Comparison of ENCODE assay signal across 10 mouse cellular contexts in genomic region chr7:132733521-132733920, GRCm38 (mm10).
DNase-seq lines count a peak whose midpoint lies in the region; ATAC-seq and TF ChIP-seq lines count a peak whose summit lies in the region.
"Had no signal": no experiment of that assay in that cellular context is flagged by ENCODE, and none has a peak within 500 bp of the region (broad histone marks: within the 10 kb centered on the region; RNA-seq: fewer than 3 reads in every experiment).

No protein-coding gene starts in this region.

- WGBS in heart, adult 2 months, result 64% methylated on average over 6 of the region's 6 CpGs
- 17% methylated on average over 6 of the region's 6 CpGs for WGBS in forebrain, postnatal 0 days
- 51% methylated on average over 6 of the region's 6 CpGs for WGBS in midbrain, embryonic 13.5 days

- no peak for TF ChIP-seq POLR2A in heart, adult 2 months (IDR thresholded peaks at IDR 0.05; ENCODE audit: insufficient read depth, low read depth, low read length)

- TF ChIP-seq CTCF in heart, adult 2 months (IDR thresholded peaks at IDR 0.05), result no peak
- TF ChIP-seq CTCF in forebrain, postnatal 0 days (IDR thresholded peaks at IDR 0.05; ENCODE audit: low read depth), result no peak

- H3K27me3 ChIP-seq in heart, adult 2 months (ENCODE audit: control insufficient read depth, insufficient read depth, low read length), result no peaks in the 10 kb centered on the region
- no peaks in the 10 kb centered on the region for H3K27me3 ChIP-seq in forebrain, postnatal 0 days (ENCODE audit: insufficient read depth, low read length)
- H3K27me3 ChIP-seq in midbrain, embryonic 13.5 days, result no peaks in the 10 kb centered on the region
- H3K27me3 ChIP-seq: liver, embryonic 15.5 days had no signal

- H3K9me3 ChIP-seq in forebrain, postnatal 0 days (ENCODE audit: low read length), result no peaks in the 10 kb centered on the region
- no peaks in the 10 kb centered on the region for H3K9me3 ChIP-seq in midbrain, embryonic 13.5 days
- H3K9me3 ChIP-seq: heart, embryonic 10.5 days; liver, embryonic 15.5 days had no signal

- ATAC-seq in forebrain, postnatal 0 days, result no peak
- ATAC-seq in midbrain, embryonic 13.5 days, result no peak

- H3K4me1 ChIP-seq in heart, adult 2 months (ENCODE audit: control insufficient read depth, insufficient read depth, low read length), result peaks cover 37% of the 10 kb centered on the region
- peaks cover 22% of the 10 kb centered on the region; the same call in 1 of the 2 replicates for H3K4me1 ChIP-seq in forebrain, postnatal 0 days (ENCODE audit: insufficient read depth)
- peaks cover 57% of the 10 kb centered on the region for H3K4me1 ChIP-seq in midbrain, embryonic 13.5 days (replicated peaks)

- peaks cover 2% of the 10 kb centered on the region; the same call in 1 of the 2 replicates for H3K36me3 ChIP-seq in heart, adult 2 months (ENCODE audit: control insufficient read depth, insufficient read depth, low read length)
- no peaks in the 10 kb centered on the region for H3K36me3 ChIP-seq in forebrain, postnatal 0 days (ENCODE audit: insufficient read depth)
- H3K36me3 ChIP-seq in midbrain, embryonic 13.5 days, result 0 out of 2 replicates have a peak, but pooled peaks cover 2% of the 10 kb centered on the region

- no peak for DNase-seq in heart, adult 2 months
- no peak for DNase-seq in heart, adult 11 months
- peak; percentile 81 for DNase-seq in adrenal gland, postnatal 14 days
- no peak for DNase-seq in forebrain, postnatal 0 days
- no peak for DNase-seq in spleen, postnatal 10 days (ENCODE audit: low spot score in 2 of 2)
- no peak for DNase-seq in cerebellum, adult 9-10 months
- no peak for DNase-seq in right cerebral cortex, postnatal 4 days

- H3K4me3 ChIP-seq in heart, adult 2 months, result no peak overlapping the region
- no peak overlapping the region for H3K4me3 ChIP-seq in forebrain, postnatal 0 days (ENCODE audit: low read depth, low read length)
- H3K4me3 ChIP-seq in midbrain, embryonic 13.5 days (replicated peaks), result no peak overlapping the region
- H3K4me3 ChIP-seq: heart, embryonic 10.5 days; liver, embryonic 15.5 days had no signal

- no peak overlapping the region for H3K4me2 ChIP-seq in forebrain, postnatal 0 days (ENCODE audit: low read depth)
- no peak overlapping the region for H3K4me2 ChIP-seq in midbrain, embryonic 13.5 days (replicated peaks)
- H3K4me2 ChIP-seq: liver, embryonic 15.5 days had no signal

- no peak overlapping the region for H3K9ac ChIP-seq in heart, adult 2 months (ENCODE audit: low read depth, low read length)
- no peak overlapping the region for H3K9ac ChIP-seq in forebrain, postnatal 0 days
- H3K9ac ChIP-seq in midbrain, embryonic 13.5 days (replicated peaks), result peak overlapping the region; percentile 7; the same call in 1 of the 2 replicates
- H3K9ac ChIP-seq: liver, embryonic 15.5 days had no signal

- TF ChIP-seq EP300 in heart, adult 2 months (IDR thresholded peaks at IDR 0.05; ENCODE audit: insufficient read depth, low read depth, low read length), result no peak

- no peaks in the 10 kb centered on the region for H3K79me2 ChIP-seq in heart, adult 2 months (replicated peaks; ENCODE audit: control insufficient read depth, insufficient read depth, low read length)

- peak overlapping the region; percentile 16; the same call in 1 of the 2 replicates for H3K27ac ChIP-seq in heart, adult 2 months
- peak overlapping the region; percentile 29; the same call in 1 of the 2 replicates for H3K27ac ChIP-seq in forebrain, postnatal 0 days (ENCODE audit: low read depth, low read length)
- peak overlapping the region; percentile 27; the same call in 1 of the 2 replicates for H3K27ac ChIP-seq in midbrain, embryonic 13.5 days
- H3K27ac ChIP-seq: liver, embryonic 15.5 days had no signal

- intact Hi-C loops in heart, adult 2 months (cut with DNase I), result no loop called here
